In the genomic region with DNA sequence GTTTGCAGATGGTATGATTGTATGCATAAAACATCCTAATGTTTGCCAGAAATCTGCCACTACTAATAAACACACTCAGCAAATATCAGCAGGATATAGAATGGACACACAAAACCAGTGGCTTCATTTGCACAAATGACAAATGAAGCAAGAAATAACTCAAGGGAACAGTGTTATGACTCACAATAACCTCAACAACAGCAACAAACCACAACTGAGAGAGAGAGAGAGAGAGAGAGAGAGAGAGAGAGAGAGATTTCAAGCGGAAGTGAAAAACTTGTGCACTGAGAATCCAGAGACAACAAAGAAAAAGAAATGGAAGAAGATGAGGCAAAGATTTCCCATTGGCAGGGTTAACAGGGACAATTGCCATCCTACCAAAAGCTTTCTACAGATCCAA, we compare ENCODE assay signal across 39 mouse cellular contexts. TPM values are rescaled to one million over a fixed set of nuclear protein-coding genes. Genes with fewer than 3 reads are reported as not detected.
"Had no signal": no experiment of that assay in that cellular context is flagged by ENCODE, and none has a peak within 500 bp of the region (broad histone marks: within the 10 kb centered on the region; RNA-seq: fewer than 3 reads in every experiment).

No protein-coding gene starts in this region.

- H3K27ac ChIP-seq: heart, embryonic 10.5 days; heart, embryonic 13.5 days; heart, embryonic 15.5 days; hindbrain, embryonic 10.5 days; hindbrain, embryonic 12.5 days; hindbrain, embryonic 13.5 days; hindbrain, embryonic 14.5 days; hindbrain, embryonic 15.5 days; hindbrain, postnatal 0 days; intestine, embryonic 15.5 days; kidney, embryonic 15.5 days; kidney, postnatal 0 days; layer of hippocampus, adult 2 months; left cerebral cortex, adult 2 months had no signal

- H3K4me1 ChIP-seq: heart, embryonic 10.5 days; heart, embryonic 12.5 days; heart, embryonic 13.5 days; heart, embryonic 15.5 days; hindbrain, embryonic 10.5 days; hindbrain, embryonic 12.5 days; hindbrain, embryonic 13.5 days; hindbrain, embryonic 15.5 days; intestine, embryonic 15.5 days; kidney, embryonic 15.5 days had no signal

- H3K9me3 ChIP-seq: heart, embryonic 10.5 days; heart, embryonic 12.5 days; heart, embryonic 13.5 days; heart, embryonic 15.5 days; hindbrain, embryonic 10.5 days; hindbrain, embryonic 12.5 days; hindbrain, embryonic 13.5 days; hindbrain, embryonic 15.5 days; intestine, embryonic 15.5 days; kidney, embryonic 15.5 days had no signal

- H3K9ac ChIP-seq: heart, embryonic 12.5 days; heart, embryonic 13.5 days; heart, embryonic 15.5 days; hindbrain, embryonic 12.5 days; hindbrain, embryonic 13.5 days; hindbrain, embryonic 14.5 days; hindbrain, embryonic 15.5 days; intestine, embryonic 15.5 days; kidney, embryonic 15.5 days had no signal

- H3K4me3 ChIP-seq: heart, embryonic 10.5 days; heart, embryonic 12.5 days; heart, embryonic 13.5 days; heart, embryonic 15.5 days; hindbrain, embryonic 10.5 days; hindbrain, embryonic 12.5 days; hindbrain, embryonic 13.5 days; hindbrain, embryonic 15.5 days; intestine, embryonic 15.5 days; kidney, embryonic 15.5 days; layer of hippocampus, adult 2 months; left cerebral cortex, adult 2 months had no signal

- DNase-seq: heart, postnatal 10 days; heart, postnatal 36 days; heart, postnatal 4 days; kidney, adult 11 months; kidney, adult 18-20 months; kidney, adult 2 months; kidney, adult 8-10 months; kidney, adult 9 months; kidney, postnatal 10 days; kidney, postnatal 14 days; kidney, postnatal 25 days; kidney, postnatal 36 days; kidney, postnatal 4 days; layer of hippocampus, adult 9-11 months; layer of hippocampus, postnatal 36 days had no signal

- H3K4me2 ChIP-seq: heart, embryonic 11.5 days; heart, embryonic 12.5 days; heart, embryonic 13.5 days; heart, embryonic 15.5 days; hindbrain, embryonic 12.5 days; hindbrain, embryonic 13.5 days; hindbrain, embryonic 14.5 days; hindbrain, embryonic 15.5 days; intestine, embryonic 15.5 days; kidney, embryonic 15.5 days had no signal

- ATAC-seq: hindbrain, embryonic 16.5 days; hindbrain, postnatal 0 days; inflammation-experienced regulatory T-cells, adult 6 months; intestine, embryonic 15.5 days; intestine, embryonic 16.5 days; intestine, postnatal 0 days had no signal

- H3K36me3 ChIP-seq: heart, embryonic 10.5 days; heart, embryonic 12.5 days; heart, embryonic 13.5 days; heart, embryonic 15.5 days; hindbrain, embryonic 10.5 days; hindbrain, embryonic 12.5 days; hindbrain, embryonic 13.5 days; hindbrain, embryonic 15.5 days; intestine, embryonic 15.5 days; kidney, embryonic 15.5 days had no signal

- H3K27me3 ChIP-seq: heart, embryonic 12.5 days; heart, embryonic 13.5 days; heart, embryonic 15.5 days; hindbrain, embryonic 12.5 days; hindbrain, embryonic 13.5 days; hindbrain, embryonic 15.5 days; intestine, embryonic 15.5 days; kidney, embryonic 15.5 days had no signal

RNA-seq across cellular contexts. Expression of gene Sptssb, which starts 35.2 kb away (rescaled TPM):
- total RNA-seq: heart, postnatal 10 days; heart, postnatal 25 days; heart, postnatal 36 days; heart, postnatal 4 days; hematopoietic stem cell, adult 5-6 weeks had no signal
- polyA plus RNA-seq: heart, postnatal 0 days; hindbrain, embryonic 11.5 days; inflammation-experienced regulatory T-cells, adult 6 months had no signal
